Mouse (Mus musculus) spleen, adult 2 months (tissue): Measurements from ENCODE around the gene Lin28a. TPM values are rescaled to one million over a fixed set of nuclear protein-coding genes. Genes with fewer than 3 reads are reported as not detected.
"Not testable (repeated sequence)": the region's sequence is repeated elsewhere in the genome, so short reads cannot be mapped to it uniquely, and the experiment has no call there.

ENCODE experiments used
- DNase-seq, 2 experiments: peaks; one replicate each; pipeline versions ENCODE4 v3.0.0 to v3.0.0-alpha.2; 2012 to 2021; ENCODE audit warnings: low spot score in 2 of 2, low read depth in 1 of 2
- H3K27ac ChIP-seq: fragments of 200-500 bp; 2 replicates; pipeline ENCODE4 v1.5.1; 2012; ENCODE audit warnings: low read length, inconsistent platforms; ENCODE audit not compliant: insufficient read depth
- H3K27me3 ChIP-seq: fragments of 200-500 bp; 2 replicates; pipeline ENCODE4 v1.6.1; 2012; ENCODE audit warnings: mild to moderate bottlenecking, moderate library complexity, low read length, inconsistent platforms; ENCODE audit not compliant: control insufficient read depth, insufficient read depth
- H3K36me3 ChIP-seq: fragments of 200-500 bp; 2 replicates; pipeline ENCODE4 v1.6.1; 2012; ENCODE audit warnings: mild to moderate bottlenecking, low read length, inconsistent platforms; ENCODE audit not compliant: control insufficient read depth, insufficient read depth
- H3K4me1 ChIP-seq: fragments of 200-500 bp; 2 replicates; pipeline ENCODE4 v1.6.1; 2011; ENCODE audit warnings: inconsistent platforms; ENCODE audit not compliant: control insufficient read depth, insufficient read depth, insufficient read length
- H3K4me3 ChIP-seq: fragments of 200-500 bp; 2 replicates; pipeline ENCODE4 v1.5.1; 2011; ENCODE audit warnings: mild to moderate bottlenecking, inconsistent platforms; ENCODE audit not compliant: insufficient read depth, insufficient read length; ENCODE audit errors: extremely low read depth
- CTCF ChIP-seq: fragments of 200-500 bp; IDR thresholded peaks from 2 replicates; pipeline ENCODE4 v1.5.1; 2011; ENCODE audit warnings: mild to moderate bottlenecking, inconsistent platforms; ENCODE audit not compliant: insufficient read depth, insufficient read length, insufficient replicate concordance; ENCODE audit errors: extremely low read depth
- POLR2A ChIP-seq: fragments of 200-500 bp; IDR thresholded peaks from 2 replicates; pipeline ENCODE4 v1.6.1; 2011; ENCODE audit warnings: low read depth, low read length, inconsistent platforms
- WGBS: fragments of 180-500 bp; shearing (Covaris S2); methylation state at CpG from one replicate; pipeline ENCODE4 v1.1.7; 2018; 5-methylcytosine and 5-hydroxymethylcytosine counted together
- polyA plus RNA-seq: library from polyadenylated mRNA; depleted of rRNA; stranded (reverse); fragments of >200 nt; gene quantifications from 2 replicates; pipeline ENCODE4 v1.2.3, GENCODE M21; 2012

Gene Lin28a
- polyA plus RNA-seq, 1 experiment, result 0.11 TPM

- H3K4me1 ChIP-seq, result no peaks in the 10 kb centered on the region
- no peak overlapping the region for H3K27ac ChIP-seq
- 0 out of 2 replicates have a peak, but pooled peaks cover 2% of the 10 kb centered on the region for H3K36me3 ChIP-seq
- 76% methylated on average over 4 of the region's 4 CpGs for WGBS
- DNase-seq, result no peak
- TF ChIP-seq CTCF (no peak), POLR2A (no peak)
- H3K27me3 ChIP-seq, result no peaks in the 10 kb centered on the region
- no peak overlapping the region for H3K4me3 ChIP-seq
Observed at GRCm38 (mm10) chr4:134002246-134002645, 16.4 kb downstream of the Lin28a start.

- WGBS, result 79% methylated on average over 10 of the region's 10 CpGs
- H3K36me3 ChIP-seq, result 0 out of 2 replicates have a peak, but pooled peaks cover 2% of the 10 kb centered on the region
- TF ChIP-seq POLR2A (no peak), CTCF (no peak)
- H3K27me3 ChIP-seq, result no peaks in the 10 kb centered on the region
- H3K27ac ChIP-seq, result no peak overlapping the region
- no peak for DNase-seq
- no peaks in the 10 kb centered on the region for H3K4me1 ChIP-seq
- H3K4me3 ChIP-seq, result no peak overlapping the region
Observed at GRCm38 (mm10) chr4:134001710-134002109, 16.9 kb downstream of the Lin28a start.

GRCm38 (mm10) chr4:134000466-134001438 is 17.9 kb downstream of the Lin28a start, which contains the start of gene Dhdds:
Gene Dhdds (minus strand): TSS chr4:134000918.
- no peaks in the 10 kb centered on the region for H3K27me3 ChIP-seq
- H3K4me1 ChIP-seq, result no peaks in the 10 kb centered on the region
- H3K27ac ChIP-seq, result peak within 1 kb of the TSS; percentile 55; the same call in 1 of the 2 replicates
- 1% methylated on average over 49 of the region's 49 CpGs for WGBS
- TF ChIP-seq CTCF (no peak), POLR2A (peak; percentile 43)
- H3K36me3 ChIP-seq, result 0 out of 2 replicates have a peak, but pooled peaks cover 2% of the 10 kb centered on the region
- DNase-seq, result peak; percentile 92 to 93
- peak within 1 kb of the TSS; percentile 89 for H3K4me3 ChIP-seq

GRCm38 (mm10) chr4:133994697-133995096 is 23.9 kb downstream of the Lin28a start:
- H3K27me3 ChIP-seq, result no peaks in the 10 kb centered on the region
- H3K36me3 ChIP-seq, result peaks cover 16% of the 10 kb centered on the region
- H3K27ac ChIP-seq, result no peak overlapping the region
- H3K4me1 ChIP-seq, result no peaks in the 10 kb centered on the region
- no peak overlapping the region for H3K4me3 ChIP-seq
- DNase-seq, result no peak
- no peak for TF ChIP-seq CTCF
- no peak for TF ChIP-seq POLR2A
- 94% methylated on average over 8 of the region's 8 CpGs for WGBS

- Histone ChIP-seq H3K27me3 (no peaks in the 10 kb centered on the region), H3K27ac (no peak overlapping the region), H3K36me3 (peaks cover 23% of the 10 kb centered on the region), H3K4me3 (no peak overlapping the region), H3K4me1 (no peaks in the 10 kb centered on the region)
- no peak for TF ChIP-seq POLR2A
- no peak for TF ChIP-seq CTCF
- no peak for DNase-seq
- WGBS, result 82% methylated on average over 13 of the region's 13 CpGs
Observed at GRCm38 (mm10) chr4:133991087-133991660, 27.5 kb downstream of the Lin28a start.

- Histone ChIP-seq H3K4me3 (no peak overlapping the region), H3K4me1 (no peaks in the 10 kb centered on the region), H3K36me3 (peaks cover 23% of the 10 kb centered on the region), H3K27me3 (no peaks in the 10 kb centered on the region), H3K27ac (no peak overlapping the region)
- WGBS, result 84% methylated on average over 4 of the region's 4 CpGs
- TF ChIP-seq CTCF (no peak), POLR2A (no peak)
- no peak for DNase-seq
Observed at GRCm38 (mm10) chr4:133990035-133990434, 28.6 kb downstream of the Lin28a start.

- H3K36me3 ChIP-seq, result peaks cover 16% of the 10 kb centered on the region
- not testable (repeated sequence) for H3K27me3 ChIP-seq, H3K4me3 ChIP-seq, H3K4me1 ChIP-seq, DNase-seq, H3K27ac ChIP-seq
- 93% methylated on average over 8 of the region's 8 CpGs for WGBS
Observed at GRCm38 (mm10) chr4:133988289-133988688, 30.4 kb downstream of the Lin28a start.
